7 mouse cellular contexts compared by ENCODE assay signal in genomic region chr7:139515959-139516660, GRCm38 (mm10).
DNase-seq lines count a peak whose midpoint lies in the region; ATAC-seq and TF ChIP-seq lines count a peak whose summit lies in the region.

No protein-coding gene starts in this region.

- H3K4me3 ChIP-seq in limb, embryonic 14.5 days (replicated peaks; ENCODE audit: low read length): no peak overlapping the region

- peaks cover 30% of the 10 kb centered on the region for H3K36me3 ChIP-seq in limb, embryonic 14.5 days (ENCODE audit: control insufficient read depth, insufficient read depth, low read length)

- intact Hi-C loops in heart, postnatal 25 days (cut with DNase I): no loop called here

- H3K9ac ChIP-seq in limb, embryonic 14.5 days (ENCODE audit: low read depth, low read length, severe bottlenecking): no peak overlapping the region

- peaks cover 22% of the 10 kb centered on the region for H3K4me1 ChIP-seq in limb, embryonic 14.5 days (ENCODE audit: control insufficient read depth, insufficient read depth, low read length)

- H3K9me3 ChIP-seq in limb, embryonic 14.5 days (ENCODE audit: control insufficient read depth, low read length): no peaks in the 10 kb centered on the region

- no peak overlapping the region for H3K4me2 ChIP-seq in limb, embryonic 14.5 days (replicated peaks; ENCODE audit: low read depth, low read length, severe bottlenecking)

- H3K27ac ChIP-seq in limb, embryonic 14.5 days (replicated peaks; ENCODE audit: low read depth, low read length): no peak overlapping the region

- no peaks in the 10 kb centered on the region for H3K27me3 ChIP-seq in limb, embryonic 14.5 days (ENCODE audit: control insufficient read depth, insufficient read depth, low read length)

- no peak for TF ChIP-seq POLR2A in limb, embryonic 14.5 days (IDR thresholded peaks at IDR 0.05; ENCODE audit: borderline replicate concordance, extremely low read depth, insufficient read depth, insufficient read length)

- peak; percentile 75 for ATAC-seq in limb, embryonic 14.5 days (ENCODE audit: low FRiP score, low read depth)

- peak; percentile 89 for DNase-seq in Muller cell, postnatal 12 days (ENCODE audit: inconsistent ontology term)
- DNase-seq in adrenal gland, postnatal 36 days: peak; percentile 77
- DNase-seq in heart, postnatal 25 days (ENCODE audit: low spot score): peak; percentile 29
- peak; percentile 77 for DNase-seq in limb, embryonic 14.5 days (ENCODE audit: low spot score)
- no peak for DNase-seq in embryo, embryonic 10 days (ENCODE audit: low spot score)
- DNase-seq in layer of hippocampus, postnatal 25 days (ENCODE audit: extremely low spot score in 1 of 2, low spot score in 1 of 2): no peak
- no peak for DNase-seq in right cerebral cortex, adult 2 months (ENCODE audit: low spot score in 2 of 2)

- 32% methylated on average over 13 of the region's 13 CpGs for WGBS in limb, embryonic 14.5 days

Comparison
In these comparisons a context has a peak if more than half of its experiments do, and no peak if none do; other contexts are left out.
1. DNase-seq: peak in Muller cell, postnatal 12 days (single experiment), adrenal gland, postnatal 36 days (2 of 2), heart, postnatal 25 days (single experiment) and limb, embryonic 14.5 days (single experiment); none in embryo, embryonic 10 days (single experiment), layer of hippocampus, postnatal 25 days (0 of 2) and right cerebral cortex, adult 2 months (0 of 2).